Mouse (Mus musculus): ENCODE results near the gene Kncn. TPM values are rescaled to one million over a fixed set of nuclear protein-coding genes. Genes with fewer than 3 reads are reported as not detected.

The Kncn gene
- not detected for polyA plus RNA-seq (2014; fragmentation: Illumina TruSeq; extraction: RNeasy Lipid Tissue Mini Kit (QIAGEN cat#74804); ENCODE audit: low read depth, low replicate concordance)

GRCm38 (mm10) chr4:115884022-115884421 lies at the start of gene Kncn:
Gene Kncn (plus strand): TSS chr4:115884400.

DNA sequence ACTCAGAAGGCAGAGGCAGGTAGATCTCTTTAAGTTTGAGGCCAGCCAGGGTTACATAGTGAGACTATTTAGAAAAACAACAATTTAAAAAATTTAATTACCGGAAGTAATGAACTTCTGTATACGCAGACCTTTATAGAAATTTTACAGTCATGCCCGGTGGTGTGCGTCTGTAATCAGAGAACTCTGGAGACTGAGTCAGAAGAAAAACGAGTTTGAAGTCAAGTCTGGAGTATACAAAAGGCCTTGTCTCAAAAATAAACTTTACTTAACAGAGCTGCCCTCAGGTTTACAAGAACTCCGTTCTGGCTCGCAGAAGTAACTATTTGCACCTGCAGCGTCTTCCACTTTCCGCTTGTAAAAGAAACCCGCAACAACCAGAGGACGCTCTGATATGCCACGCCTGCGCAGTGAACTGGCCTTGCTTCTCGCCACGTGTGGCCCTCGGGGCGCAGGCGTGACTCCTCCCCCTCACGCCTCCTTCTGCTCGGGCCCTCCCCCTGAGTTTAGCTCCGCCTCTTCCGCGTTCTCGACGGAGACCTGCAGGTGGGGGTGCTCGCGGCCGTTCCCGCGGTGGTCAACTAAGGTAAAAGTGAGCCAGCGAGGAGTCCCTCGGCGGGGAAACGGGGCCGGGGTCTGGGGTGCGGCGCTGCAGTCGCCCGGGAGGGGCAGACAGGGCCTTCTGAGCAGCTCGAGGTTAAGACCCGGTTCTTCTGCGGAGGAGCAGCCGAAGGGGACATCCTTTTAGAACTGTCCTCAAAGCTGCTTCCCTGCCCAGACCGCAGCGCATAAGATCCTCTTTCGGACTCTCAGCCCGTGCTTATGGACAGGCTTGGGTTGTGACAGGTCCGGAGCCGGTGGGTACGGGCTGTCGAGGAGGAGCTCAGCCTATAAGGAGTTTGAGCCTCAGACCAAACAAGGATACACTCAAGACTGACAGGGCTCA lies 45.2 kb upstream of the Kncn start, which contains the start of gene Mknk1:
TSS of gene Mknk1 (plus strand) at position 503 of the 946 bp plus-strand sequence.

DNA sequence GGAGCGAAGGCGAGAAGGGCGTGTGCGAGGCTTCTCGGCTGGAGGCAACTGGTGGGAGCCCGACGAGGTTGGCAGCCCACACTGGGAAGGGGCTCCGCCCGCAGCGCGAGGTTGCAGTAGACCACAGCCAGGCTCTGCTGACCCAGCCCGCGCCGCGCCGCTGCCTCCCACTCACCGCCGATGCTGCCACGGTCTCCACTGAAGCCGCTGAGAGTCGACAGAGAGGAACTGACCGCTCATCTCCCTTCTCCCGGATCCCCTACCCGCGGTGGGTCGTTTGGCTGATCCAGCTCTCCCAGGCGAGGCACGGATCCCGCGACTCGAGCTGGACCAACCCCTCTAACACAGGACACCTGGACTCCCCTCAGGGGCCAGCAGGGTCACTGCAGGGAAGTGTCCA lies 6.4 kb downstream of the Kncn start, which contains the start of gene 6430628N08Rik:
TSS of gene 6430628N08Rik (plus strand) at position 113 of the 400 bp plus-strand sequence.

Other genes starting within 250 kb of the Kncn start
- gene Cyp4b1, start 236.7 kb upstream of the Kncn start, polyA plus RNA-seq (2014; fragmentation: Illumina TruSeq; extraction: RNeasy Lipid Tissue Mini Kit (QIAGEN cat#74804); ENCODE audit: low read depth, low replicate concordance), result 36.2 TPM
- gene Efcab14, start 146.7 kb upstream of the Kncn start, polyA plus RNA-seq (2014; fragmentation: Illumina TruSeq; extraction: RNeasy Lipid Tissue Mini Kit (QIAGEN cat#74804); ENCODE audit: low read depth, low replicate concordance), result 27.6 TPM
- gene Tex38, start 103.4 kb upstream of the Kncn start, polyA plus RNA-seq (2014; fragmentation: Illumina TruSeq; extraction: RNeasy Lipid Tissue Mini Kit (QIAGEN cat#74804); ENCODE audit: low read depth, low replicate concordance), result 2.5 TPM
- gene Atpaf1, start 99.6 kb upstream of the Kncn start, polyA plus RNA-seq (2014; fragmentation: Illumina TruSeq; extraction: RNeasy Lipid Tissue Mini Kit (QIAGEN cat#74804); ENCODE audit: low read depth, low replicate concordance), result 21.0 TPM
- 12.0 TPM for gene Mob3c, start 56.3 kb upstream of the Kncn start, polyA plus RNA-seq (2014; fragmentation: Illumina TruSeq; extraction: RNeasy Lipid Tissue Mini Kit (QIAGEN cat#74804); ENCODE audit: low read depth, low replicate concordance)
- gene Mknk1, start 45.2 kb upstream of the Kncn start, polyA plus RNA-seq (2014; fragmentation: Illumina TruSeq; extraction: RNeasy Lipid Tissue Mini Kit (QIAGEN cat#74804); ENCODE audit: low read depth, low replicate concordance), result 30.8 TPM
- gene 6430628N08Rik, start 6.3 kb downstream of the Kncn start, polyA plus RNA-seq (2014; fragmentation: Illumina TruSeq; extraction: RNeasy Lipid Tissue Mini Kit (QIAGEN cat#74804); ENCODE audit: low read depth, low replicate concordance), result 0.37 TPM
- not detected for gene Dmbx1, start 55.5 kb downstream of the Kncn start, polyA plus RNA-seq (2014; fragmentation: Illumina TruSeq; extraction: RNeasy Lipid Tissue Mini Kit (QIAGEN cat#74804); ENCODE audit: low read depth, low replicate concordance)
- 40.8 TPM for gene Faah, start 133.5 kb downstream of the Kncn start, polyA plus RNA-seq (2014; fragmentation: Illumina TruSeq; extraction: RNeasy Lipid Tissue Mini Kit (QIAGEN cat#74804); ENCODE audit: low read depth, low replicate concordance)
- gene Nsun4, start 169.5 kb downstream of the Kncn start, polyA plus RNA-seq (2014; fragmentation: Illumina TruSeq; extraction: RNeasy Lipid Tissue Mini Kit (QIAGEN cat#74804); ENCODE audit: low read depth, low replicate concordance), result 15.4 TPM
- gene Uqcrh, start 190.7 kb downstream of the Kncn start, polyA plus RNA-seq (2014; fragmentation: Illumina TruSeq; extraction: RNeasy Lipid Tissue Mini Kit (QIAGEN cat#74804); ENCODE audit: low read depth, low replicate concordance), result 654 TPM
- gene Lrrc41, start 190.9 kb downstream of the Kncn start, polyA plus RNA-seq (2014; fragmentation: Illumina TruSeq; extraction: RNeasy Lipid Tissue Mini Kit (QIAGEN cat#74804); ENCODE audit: low read depth, low replicate concordance), result 37.3 TPM
- gene Rad54l, start 239.3 kb downstream of the Kncn start, polyA plus RNA-seq (2014; fragmentation: Illumina TruSeq; extraction: RNeasy Lipid Tissue Mini Kit (QIAGEN cat#74804); ENCODE audit: low read depth, low replicate concordance), result 1.1 TPM
- 54.4 TPM for gene Pomgnt1, start 239.4 kb downstream of the Kncn start, polyA plus RNA-seq (2014; fragmentation: Illumina TruSeq; extraction: RNeasy Lipid Tissue Mini Kit (QIAGEN cat#74804); ENCODE audit: low read depth, low replicate concordance)